Mouse (Mus musculus) liver, embryonic 12.5 days (tissue): Measurements from ENCODE around the gene Cd63. TPM values are rescaled to one million over a fixed set of nuclear protein-coding genes. Genes with fewer than 3 reads are reported as not detected.

Source experiments
- ATAC-seq: fragments of 200-750 bp; cut with Nextera tagmentation; 2 replicates; pipeline ENCODE4 v1.8.0; 2017; ENCODE audit warnings: moderate number of reproducible peaks, mild to moderate bottlenecking, moderate library complexity
- H3K27ac ChIP-seq: fragments of 300-500 bp; sonication (generic); 2 replicates; pipeline ENCODE4 v1.5.1; 2016; ENCODE audit warnings: mild to moderate bottlenecking
- H3K27me3 ChIP-seq: fragments of 300-500 bp; sonication (generic); replicated peaks from 2 replicates; pipeline ENCODE4 v1.6.1; 2016; ENCODE audit warnings: mild to moderate bottlenecking, moderate library complexity
- H3K36me3 ChIP-seq: fragments of 300-500 bp; sonication (generic); 2 replicates; pipeline ENCODE4 v1.6.1; 2016; ENCODE audit warnings: mild to moderate bottlenecking, moderate library complexity
- H3K4me1 ChIP-seq: fragments of 300-500 bp; sonication (generic); 2 replicates; pipeline ENCODE4 v1.6.1; 2016
- H3K4me2 ChIP-seq: fragments of 300-500 bp; sonication (generic); 2 replicates; pipeline ENCODE4 v1.6.1; 2016; ENCODE audit warnings: mild to moderate bottlenecking, moderate library complexity
- H3K4me3 ChIP-seq: fragments of 300-500 bp; sonication (generic); 2 replicates; pipeline ENCODE4 v1.5.1; 2016; ENCODE audit warnings: mild to moderate bottlenecking, moderate library complexity
- H3K9ac ChIP-seq: fragments of 300-500 bp; sonication (generic); 2 replicates; pipeline ENCODE4 v1.6.1; 2016; ENCODE audit warnings: mild to moderate bottlenecking, moderate library complexity
- H3K9me3 ChIP-seq: fragments of 300-500 bp; sonication (generic); replicated peaks from 2 replicates; pipeline ENCODE4 v1.6.1; 2016; ENCODE audit warnings: mild to moderate bottlenecking, moderate library complexity
- WGBS: fragments of 180-500 bp; shearing (Covaris S2); methylation state at CpG from one replicate; pipeline ENCODE4 v1.1.7; 2016; ENCODE audit not compliant: insufficient replicate concordance; 5-methylcytosine and 5-hydroxymethylcytosine counted together
- polyA plus RNA-seq: library from polyadenylated mRNA; unstranded; fragments of >200 nt; fragmentation: Nextera tagmentation; extraction: Ambion mirVana; gene quantifications from 2 replicates; pipeline ENCODE4 v1.2.1, GENCODE M21; 2016

Cd63 gene
- polyA plus RNA-seq, 1 experiment from 2014 or later = 127 TPM

- H3K27ac ChIP-seq = no peak overlapping the region
These were observed 59.4 kb downstream of the Cd63 start for GRCm38 (mm10) chr10:128960142-128960541.

DNA sequence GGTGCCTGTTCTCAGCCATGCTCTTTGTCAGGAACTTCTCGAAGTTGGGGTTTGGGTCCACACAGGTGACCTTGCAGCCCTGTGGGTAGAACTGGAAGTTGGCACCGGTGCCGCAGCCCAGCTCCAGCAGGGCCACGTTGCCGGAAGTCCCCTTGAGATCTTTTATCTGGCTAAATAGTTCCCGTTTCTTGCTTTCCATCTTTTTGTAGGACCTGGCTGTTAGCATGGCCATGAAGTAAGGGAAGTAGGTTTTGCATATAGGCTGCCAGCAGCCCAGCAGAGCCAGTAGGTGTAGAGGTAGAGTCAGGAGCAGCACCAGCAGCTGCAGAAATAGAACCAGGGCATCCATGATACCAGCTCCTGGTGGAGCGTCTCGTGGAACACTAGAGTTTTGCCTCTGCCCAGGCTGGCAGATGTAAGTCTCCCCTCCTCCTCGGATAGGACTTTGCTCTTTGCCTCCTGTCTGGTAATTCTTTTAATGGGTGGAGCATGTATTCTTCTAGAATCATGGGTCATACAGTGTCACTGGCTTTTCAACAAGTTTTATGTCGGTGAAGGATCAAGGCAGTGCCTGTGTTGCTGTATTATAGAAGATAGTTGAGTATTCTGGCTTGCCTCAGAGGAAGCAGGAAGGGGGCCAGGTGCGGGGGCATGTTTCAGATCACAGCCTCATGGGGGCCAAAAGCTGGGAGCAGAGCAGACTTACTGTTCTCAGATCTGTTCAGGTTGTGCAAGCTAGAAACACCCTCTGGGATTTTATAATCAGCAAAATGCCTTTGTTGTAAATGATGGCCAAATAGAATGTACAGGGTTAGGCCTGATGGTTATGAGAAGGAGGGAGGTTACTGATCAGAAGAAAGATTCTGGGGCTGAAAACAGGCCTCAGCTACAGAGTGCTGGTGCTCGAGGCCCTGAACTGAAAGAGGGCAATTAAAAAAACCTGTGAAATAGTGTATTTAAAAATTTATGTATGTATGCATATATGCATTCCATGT is 60.1 kb downstream of the Cd63 start, which contains the start of gene Mettl7b:
Mettl7b (minus strand) TSS at position 399 of the 995 bp plus-strand sequence.
- Histone ChIP-seq H3K9ac (no peak within 1 kb of the TSS), H3K4me1 (no peaks in the 10 kb centered on the region), H3K27ac (no peak within 1 kb of the TSS), H3K4me3 (no peak within 1 kb of the TSS), H3K27me3 (peaks cover 35% of the 10 kb centered on the region), H3K9me3 (no peaks in the 10 kb centered on the region), H3K36me3 (no peaks in the 10 kb centered on the region), H3K4me2 (no peak within 1 kb of the TSS)
- no peak for ATAC-seq
- WGBS = 56% methylated on average over 12 of the region's 12 CpGs

More at GRCm38 (mm10) chr10:128960142-128960541, 59.4 kb downstream of the Cd63 start:
- no peaks in the 10 kb centered on the region for H3K36me3 ChIP-seq
- H3K4me1 ChIP-seq = no peaks in the 10 kb centered on the region
- H3K27me3 ChIP-seq = peaks cover 39% of the 10 kb centered on the region
- no peak overlapping the region for H3K4me3 ChIP-seq
- no peak overlapping the region for H3K9ac ChIP-seq
- WGBS = 63% methylated on average over 4 of the region's 4 CpGs
- H3K4me2 ChIP-seq = no peak overlapping the region
- ATAC-seq = peak; percentile 28; the same call in 1 of the 2 replicates
- H3K9me3 ChIP-seq = no peaks in the 10 kb centered on the region

Other genes starting within 250 kb of the Cd63 start
- 10.4 and 10.5 TPM in 2 replicates for gene Suox, start 226.9 kb upstream of the Cd63 start, polyA plus RNA-seq
- 34.2 and 34.7 TPM in 2 replicates for gene Rab5b, start 204.7 kb upstream of the Cd63 start, polyA plus RNA-seq
- 0.36 and 0.43 TPM in 2 replicates for gene Pmel, start 196.8 kb upstream of the Cd63 start, polyA plus RNA-seq
- 82.8 and 84.9 TPM in 2 replicates for gene Cdk2, start 196.0 kb upstream of the Cd63 start, polyA plus RNA-seq
- gene Dgka, start 156.1 kb upstream of the Cd63 start, polyA plus RNA-seq = 2.8 TPM in 2 replicates
- 25.8 and 26.8 TPM in 2 replicates for gene Pym1, start 153.1 kb upstream of the Cd63 start, polyA plus RNA-seq
- 5.5 and 6.8 TPM in 2 replicates for gene Mmp19, start 110.1 kb upstream of the Cd63 start, polyA plus RNA-seq
- 27.9 and 29.1 TPM in 2 replicates for gene Dnajc14, start 96.9 kb upstream of the Cd63 start, polyA plus RNA-seq
- gene Tmem198b, start 96.6 kb upstream of the Cd63 start, polyA plus RNA-seq = 3.7 and 3.9 TPM in 2 replicates
- 154 and 161 TPM in 2 replicates for gene Sarnp, start 83.7 kb upstream of the Cd63 start, polyA plus RNA-seq
- 82.5 and 85.8 TPM in 2 replicates for gene Ormdl2, start 79.3 kb upstream of the Cd63 start, polyA plus RNA-seq
- gene Gdf11, start 9.3 kb upstream of the Cd63 start, polyA plus RNA-seq = 1.8 and 1.9 TPM in 2 replicates
- 8.2 and 9.0 TPM in 2 replicates for gene Rdh5, start 21.9 kb downstream of the Cd63 start, polyA plus RNA-seq
- 82.5 and 83.0 TPM in 2 replicates for gene Bloc1s1, start 23.0 kb downstream of the Cd63 start, polyA plus RNA-seq
- gene Itga7, start 32.8 kb downstream of the Cd63 start, polyA plus RNA-seq = 0.12 and 0.17 TPM in 2 replicates
- not detected in 2 replicates for gene Mettl7b, start 60.0 kb downstream of the Cd63 start, polyA plus RNA-seq
- gene Olfr9, start 88.4 kb downstream of the Cd63 start, polyA plus RNA-seq = not detected in 2 replicates
- gene Olfr763, start 109.8 kb downstream of the Cd63 start, polyA plus RNA-seq = not detected in 2 replicates
- gene Olfr764-ps1, start 138.9 kb downstream of the Cd63 start, polyA plus RNA-seq = not detected in 2 replicates
- not detected in 2 replicates for gene Olfr765, start 149.0 kb downstream of the Cd63 start, polyA plus RNA-seq
- gene Olfr766-ps1, start 168.0 kb downstream of the Cd63 start, polyA plus RNA-seq = not detected in 2 replicates
- gene Olfr767, start 181.9 kb downstream of the Cd63 start, polyA plus RNA-seq = not detected in 2 replicates
- not detected in 2 replicates for gene Olfr768, start 198.4 kb downstream of the Cd63 start, polyA plus RNA-seq
- gene Olfr769, start 216.9 kb downstream of the Cd63 start, polyA plus RNA-seq = not detected in 2 replicates
- gene Olfr770, start 238.0 kb downstream of the Cd63 start, polyA plus RNA-seq = not detected in 2 replicates